Mouse (Mus musculus) embryonic fibroblast, embryonic 13.5 days (primary cell): ENCODE measurements around the gene Wfikkn1.

Source experiments
- CTCF ChIP-seq: IDR thresholded peaks from 2 replicates; pipeline ENCODE4 v1.5.1; 2011; ENCODE audit warnings: mild to moderate bottlenecking, control low read depth, low read length, moderate library complexity, borderline replicate concordance; ENCODE audit not compliant: insufficient read depth
- POLR2A ChIP-seq: IDR thresholded peaks from 2 replicates; pipeline ENCODE4 v1.6.1; 2011; ENCODE audit warnings: low read depth, mild to moderate bottlenecking, control low read depth, low read length, moderate library complexity

DNA sequence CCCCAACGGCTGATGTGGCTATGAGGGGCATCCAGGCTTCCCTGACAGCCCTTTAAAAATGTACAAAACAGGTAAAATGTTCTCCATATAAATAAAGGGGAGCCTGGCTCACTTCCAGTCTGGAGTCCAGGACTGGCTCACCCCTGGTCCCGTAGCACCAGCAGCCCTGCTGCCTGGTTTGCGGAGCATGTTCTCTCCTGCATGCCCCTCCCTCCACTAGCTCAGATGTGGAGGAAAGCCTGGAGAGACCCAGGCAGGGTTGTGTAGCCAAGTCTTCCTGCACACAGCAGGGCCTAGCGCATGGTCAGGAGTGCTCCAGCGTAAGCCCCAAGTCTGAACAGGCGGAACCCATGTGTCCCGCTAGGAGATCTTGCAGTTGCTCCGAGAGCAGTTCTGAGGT lies 2.6 kb upstream of the Wfikkn1 start:
- TF ChIP-seq CTCF (no peak), POLR2A (no peak)
